Mouse (Mus musculus) limb, embryonic 11.5 days (tissue): ENCODE data around the gene Zmiz1. TPM values are rescaled to one million over a fixed set of nuclear protein-coding genes. Genes with fewer than 3 reads are reported as not detected.

Experiments
- ATAC-seq: fragments of 200-750 bp; cut with Nextera tagmentation; 2 replicates; pipeline ENCODE4 v1.8.0; 2017; ENCODE audit warnings: low read depth; ENCODE audit not compliant: insufficient number of reproducible peaks, low FRiP score, low TSS enrichment
- DNase-seq: peaks from one replicate; pipeline ENCODE4 v3.0.0-alpha.2; 2015; ENCODE audit warnings: low spot score
- H3K27ac ChIP-seq: fragments of 300-500 bp; sonication (generic); replicated peaks from 2 replicates; pipeline ENCODE4 v1.5.1; 2014; ENCODE audit warnings: low read depth, mild to moderate bottlenecking, low read length
- H3K27me3 ChIP-seq: fragments of 300-500 bp; sonication (generic); 2 replicates; pipeline ENCODE4 v1.6.1; 2014; ENCODE audit warnings: mild to moderate bottlenecking, low read length, mixed read lengths; ENCODE audit not compliant: control insufficient read depth, insufficient read depth
- H3K36me3 ChIP-seq: fragments of 300-500 bp; sonication (generic); 2 replicates; pipeline ENCODE4 v1.6.1; 2014; ENCODE audit warnings: mild to moderate bottlenecking, low read length, moderate library complexity, mixed read lengths; ENCODE audit not compliant: control insufficient read depth, insufficient read depth
- H3K4me1 ChIP-seq: fragments of 300-500 bp; sonication (generic); 2 replicates; pipeline ENCODE4 v1.6.1; 2014; ENCODE audit warnings: low read length, mixed read lengths; ENCODE audit not compliant: control insufficient read depth, insufficient read depth
- H3K4me2 ChIP-seq: fragments of 300-500 bp; sonication (generic); 2 replicates; pipeline ENCODE4 v1.6.1; 2014; ENCODE audit warnings: low read depth, mild to moderate bottlenecking, moderate library complexity; ENCODE audit not compliant: severe bottlenecking
- H3K4me3 ChIP-seq: fragments of 300-500 bp; sonication (generic); 2 replicates; pipeline ENCODE4 v1.5.1; 2014; ENCODE audit warnings: low read depth, low read length
- H3K9ac ChIP-seq: fragments of 300-500 bp; sonication (generic); 2 replicates; pipeline ENCODE4 v1.6.1; 2014; ENCODE audit warnings: mild to moderate bottlenecking, low read length
- H3K9me3 ChIP-seq: fragments of 300-500 bp; sonication (generic); 2 replicates; pipeline ENCODE4 v1.6.1; 2016; ENCODE audit warnings: low read length; ENCODE audit not compliant: control insufficient read depth
- WGBS: fragments of 180-500 bp; shearing (Covaris S2); extraction: QIAGEN DNeasy Blood & Tissue Kit; methylation state at CpG from one replicate; pipeline ENCODE4 v1.1.7; 2014; 5-methylcytosine and 5-hydroxymethylcytosine counted together
- polyA plus RNA-seq: library from polyadenylated mRNA; unstranded; fragments of >200 nt; fragmentation: Nextera tagmentation; extraction: Ambion mirVana; gene quantifications from 2 replicates; pipeline ENCODE4 v1.2.1, GENCODE M21; 2014

Gene Zmiz1
- polyA plus RNA-seq, 1 experiment from 2014 or later: 59.0 TPM

DNA sequence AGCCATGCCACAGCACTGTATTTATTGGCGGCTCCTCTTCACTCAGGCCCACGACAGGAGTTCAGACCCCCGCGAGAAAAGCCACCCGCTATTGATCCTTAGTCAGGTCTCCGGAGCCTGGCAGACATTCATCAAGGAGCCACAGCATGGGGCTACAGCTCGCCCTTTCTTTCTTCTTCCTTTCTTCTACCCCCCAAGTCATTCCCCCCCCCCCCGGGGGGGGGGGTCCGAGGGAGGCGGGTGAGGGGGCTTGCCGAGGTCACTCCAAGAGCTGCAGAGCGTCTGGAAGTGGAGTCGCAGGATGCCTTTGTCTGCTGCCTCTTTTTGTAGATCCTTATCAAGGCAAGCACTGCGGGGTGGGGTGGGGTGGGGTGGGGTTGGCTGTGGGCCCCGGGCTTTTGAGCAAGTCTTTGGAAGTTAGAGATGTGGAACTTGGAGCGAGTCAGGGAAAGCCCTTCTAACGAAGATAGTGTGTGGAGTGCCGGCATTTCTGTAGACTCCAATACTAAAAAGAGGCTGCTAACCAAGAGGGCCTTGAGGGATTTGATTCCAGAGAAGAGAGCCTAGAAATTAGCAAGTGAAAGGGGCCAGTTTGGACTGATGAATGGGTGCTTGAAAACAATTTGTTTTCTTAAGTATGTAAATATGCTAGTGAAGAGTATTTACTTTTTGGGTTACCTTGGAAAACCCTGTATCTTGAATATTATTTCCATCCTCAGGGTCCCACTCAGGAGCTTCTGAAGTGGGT lies 145.6 kb downstream of the Zmiz1 start:
- ATAC-seq (no peak), DNase-seq (no peak)
- H3K4me1 ChIP-seq: peaks cover 58% of the 10 kb centered on the region
- H3K9ac ChIP-seq: no peak overlapping the region
- no peak overlapping the region for H3K27ac ChIP-seq
- H3K27me3 ChIP-seq: no peaks in the 10 kb centered on the region
- no peak overlapping the region for H3K4me3 ChIP-seq
- H3K36me3 ChIP-seq: no peaks in the 10 kb centered on the region
- 8% methylated on average over 18 of the region's 18 CpGs for WGBS
- H3K4me2 ChIP-seq: no peak overlapping the region
- H3K9me3 ChIP-seq: no peaks in the 10 kb centered on the region

DNA sequence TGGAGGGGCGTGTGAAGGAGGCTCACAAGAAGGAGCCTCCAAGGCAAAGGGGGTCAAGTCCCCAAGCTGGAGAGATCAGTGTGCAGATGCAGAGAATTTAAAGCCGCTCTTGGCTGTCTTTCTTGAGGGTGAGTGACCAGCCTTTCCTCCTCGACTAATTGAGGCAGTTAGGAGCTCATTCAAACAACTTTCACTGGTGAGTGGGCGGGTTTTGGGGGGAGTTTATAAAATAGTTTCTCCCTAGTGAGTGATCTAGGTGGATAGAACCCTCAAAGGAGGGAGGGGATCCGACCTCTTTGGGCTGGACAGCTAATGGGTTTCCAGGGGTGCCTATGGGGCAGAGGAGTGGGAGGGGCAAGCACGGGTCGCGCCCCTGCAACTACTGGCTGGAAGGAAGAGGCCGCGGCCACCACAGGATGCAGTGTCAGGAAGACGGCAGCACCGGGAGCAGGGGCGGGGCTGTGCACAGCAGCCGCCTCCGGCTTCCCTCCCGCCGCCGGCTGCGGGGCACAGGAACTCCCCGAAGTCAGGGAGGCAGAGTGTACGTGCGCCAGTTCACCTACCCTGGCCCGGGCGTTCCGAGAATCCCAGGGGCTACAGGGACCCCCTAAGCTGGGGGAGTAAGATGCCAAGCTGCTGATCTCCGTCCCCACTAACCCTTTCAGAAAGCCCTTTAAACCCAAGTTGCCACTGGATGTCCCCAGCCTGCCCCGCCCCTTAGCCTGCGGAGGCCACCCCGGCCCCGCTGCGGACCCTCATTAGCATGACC lies 147.6 kb downstream of the Zmiz1 start:
- peak; percentile 38 for ATAC-seq
- DNase-seq: peak; percentile 78
- peak overlapping the region; percentile 86 for H3K4me2 ChIP-seq
- peak overlapping the region; percentile 97 for H3K27ac ChIP-seq
- under 1% methylated on average over 31 of the region's 31 CpGs for WGBS
- H3K4me1 ChIP-seq: peaks cover 71% of the 10 kb centered on the region
- no peaks in the 10 kb centered on the region for H3K36me3 ChIP-seq
- H3K9ac ChIP-seq: peak overlapping the region; percentile 97
- H3K4me3 ChIP-seq: peak overlapping the region; percentile 73
- H3K9me3 ChIP-seq: no peaks in the 10 kb centered on the region
- H3K27me3 ChIP-seq: no peaks in the 10 kb centered on the region

DNA sequence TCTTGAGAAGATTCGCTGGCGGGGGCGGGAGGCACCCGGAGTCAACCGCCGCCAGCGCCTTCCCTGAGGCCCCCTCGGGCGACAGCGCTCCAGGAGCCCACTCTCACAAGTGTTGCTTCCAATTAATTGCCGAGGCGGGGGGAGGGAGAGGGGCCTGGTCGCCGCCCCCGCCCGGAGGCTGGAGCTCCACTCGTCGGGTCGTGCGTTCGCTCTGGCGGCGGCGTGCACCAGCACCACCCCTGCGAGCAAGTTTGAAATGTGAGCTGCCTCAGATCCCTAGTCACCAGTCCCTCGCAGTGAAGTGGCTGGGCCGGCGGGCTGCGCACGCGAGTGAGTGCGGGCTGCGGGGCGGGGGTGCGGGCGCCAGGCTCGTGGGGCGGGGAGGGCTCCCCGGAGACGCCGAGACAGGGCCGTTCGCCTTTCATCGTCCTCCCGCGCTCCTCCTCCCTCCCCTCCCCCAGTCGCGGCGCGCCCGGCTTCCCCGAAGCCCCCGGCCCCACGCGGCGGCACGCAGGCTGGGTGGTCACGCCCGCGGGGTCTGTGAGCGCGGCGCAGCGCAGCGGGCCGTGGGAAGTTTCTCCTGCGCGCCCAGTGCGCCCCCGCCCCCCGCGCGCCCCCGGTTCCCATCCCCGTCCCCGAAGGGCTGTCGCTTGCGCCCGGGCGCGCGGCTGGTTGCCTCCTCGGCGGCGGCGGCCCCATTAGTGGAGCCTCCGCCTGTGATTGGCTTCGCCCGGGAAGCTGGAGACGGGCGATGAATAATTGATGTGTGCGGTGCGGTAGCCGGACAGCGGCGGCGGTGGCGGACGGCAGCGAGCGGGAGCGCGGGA lies 148.4 kb downstream of the Zmiz1 start:
- peak; percentile 71; the same call in 1 of the 2 replicates for ATAC-seq
- peak; percentile 85 for DNase-seq
- H3K4me1 ChIP-seq: peaks cover 75% of the 10 kb centered on the region

DNA sequence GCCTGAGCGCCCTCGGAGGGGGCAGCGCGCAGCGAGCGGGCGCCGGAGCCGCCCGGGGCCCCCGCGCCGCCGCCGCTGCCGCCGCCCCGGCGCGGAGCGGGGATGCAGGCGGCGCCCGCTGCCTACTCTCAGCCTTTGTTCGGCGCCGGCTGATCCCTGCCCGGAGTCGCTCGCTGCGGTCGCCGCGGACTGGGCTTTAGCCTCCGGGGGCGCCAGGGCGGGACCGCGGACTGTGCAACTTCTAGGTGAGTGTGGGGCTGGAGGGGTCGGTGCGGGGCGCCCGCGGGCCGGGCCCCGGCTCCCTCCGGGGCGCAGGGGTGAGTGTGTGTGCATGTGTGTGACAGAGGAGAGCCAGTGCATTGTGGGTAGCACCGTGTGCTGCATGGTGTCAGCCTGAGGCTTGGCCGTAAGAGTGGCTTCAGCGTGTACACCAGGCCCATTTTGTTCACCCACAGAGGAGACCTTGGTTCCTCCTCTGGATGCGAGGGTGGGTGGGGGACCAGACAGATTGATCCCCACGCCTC lies 149.0 kb downstream of the Zmiz1 start:
- no peaks in the 10 kb centered on the region for H3K9me3 ChIP-seq
- peak overlapping the region; percentile 86 for H3K4me2 ChIP-seq
- WGBS: under 1% methylated on average over 51 of the region's 53 CpGs
- H3K9ac ChIP-seq: peak overlapping the region; percentile 97
- peak overlapping the region; percentile 97 for H3K27ac ChIP-seq
- no peaks in the 10 kb centered on the region for H3K27me3 ChIP-seq
- H3K4me3 ChIP-seq: peak overlapping the region; percentile 73
- peak; percentile 75 for DNase-seq
- peak; percentile 62; the same call in 1 of the 2 replicates for ATAC-seq
- peaks cover 70% of the 10 kb centered on the region for H3K4me1 ChIP-seq
- H3K36me3 ChIP-seq: no peaks in the 10 kb centered on the region

More for the DNA sequence above, 148.4 kb downstream of the Zmiz1 start:
- H3K27me3 ChIP-seq: no peaks in the 10 kb centered on the region
- H3K36me3 ChIP-seq: no peaks in the 10 kb centered on the region
- H3K4me3 ChIP-seq: peak overlapping the region; percentile 73
- peak overlapping the region; percentile 97 for H3K9ac ChIP-seq
- peak overlapping the region; percentile 97 for H3K27ac ChIP-seq
- under 1% methylated on average over 85 of the region's 103 CpGs for WGBS
- H3K9me3 ChIP-seq: no peaks in the 10 kb centered on the region
- peak overlapping the region; percentile 86 for H3K4me2 ChIP-seq

DNA sequence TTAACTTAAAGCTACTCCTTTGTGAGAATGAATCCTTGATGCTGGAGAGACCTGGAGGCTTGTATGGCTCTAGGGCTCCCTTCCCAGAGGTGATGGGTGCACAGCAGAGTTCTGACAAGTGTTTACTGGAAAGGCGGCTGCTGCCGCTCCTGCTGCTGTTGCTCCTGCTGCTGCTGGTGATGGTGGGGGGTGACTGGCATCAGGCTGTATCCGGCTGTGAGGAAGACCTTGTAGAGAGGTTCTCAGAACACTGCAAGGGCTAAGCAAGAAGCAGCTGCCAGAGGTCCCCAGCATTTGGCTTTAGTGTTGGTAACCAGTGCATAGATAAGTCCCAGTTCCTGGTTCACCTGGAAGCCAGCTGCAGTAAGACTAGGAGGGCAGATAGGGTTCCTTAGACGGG lies 149.6 kb downstream of the Zmiz1 start:
- Histone ChIP-seq H3K4me3 (peak overlapping the region; percentile 73), H3K27ac (peak overlapping the region; percentile 97), H3K9ac (peak overlapping the region; percentile 97; the same call in 1 of the 2 replicates), H3K27me3 (no peaks in the 10 kb centered on the region), H3K4me2 (peak overlapping the region; percentile 86), H3K36me3 (no peaks in the 10 kb centered on the region), H3K4me1 (peaks cover 65% of the 10 kb centered on the region), H3K9me3 (no peaks in the 10 kb centered on the region)
- WGBS: 9% methylated on average over 4 of the region's 4 CpGs
- DNase-seq: no peak
- ATAC-seq: no peak

DNA sequence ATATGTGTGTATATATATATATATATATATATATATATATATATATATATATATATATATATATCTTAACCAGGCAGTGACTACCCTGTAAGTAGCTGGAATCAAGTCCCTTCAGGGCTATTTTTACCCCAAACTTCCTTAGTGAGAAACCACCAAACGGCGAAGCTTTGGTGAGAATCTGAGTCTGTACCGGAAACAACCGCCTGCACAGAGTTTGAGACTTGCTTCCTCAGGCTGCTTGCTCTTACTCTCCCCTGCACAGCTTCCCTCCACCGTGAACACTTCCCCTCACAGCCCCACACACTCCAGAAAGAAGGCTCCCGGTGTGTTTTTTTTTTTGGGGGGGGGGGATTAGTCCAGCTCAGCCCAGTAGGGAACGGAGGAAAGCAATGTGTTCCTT lies 150.4 kb downstream of the Zmiz1 start:
- no peak for DNase-seq
- Histone ChIP-seq H3K4me2 (no peak overlapping the region), H3K27me3 (no peaks in the 10 kb centered on the region), H3K36me3 (no peaks in the 10 kb centered on the region), H3K4me3 (no peak overlapping the region), H3K4me1 (peaks cover 58% of the 10 kb centered on the region), H3K9me3 (no peaks in the 10 kb centered on the region), H3K27ac (no peak overlapping the region), H3K9ac (no peak overlapping the region)
- WGBS: 75% methylated on average over 7 of the region's 7 CpGs
- ATAC-seq: no peak

DNA sequence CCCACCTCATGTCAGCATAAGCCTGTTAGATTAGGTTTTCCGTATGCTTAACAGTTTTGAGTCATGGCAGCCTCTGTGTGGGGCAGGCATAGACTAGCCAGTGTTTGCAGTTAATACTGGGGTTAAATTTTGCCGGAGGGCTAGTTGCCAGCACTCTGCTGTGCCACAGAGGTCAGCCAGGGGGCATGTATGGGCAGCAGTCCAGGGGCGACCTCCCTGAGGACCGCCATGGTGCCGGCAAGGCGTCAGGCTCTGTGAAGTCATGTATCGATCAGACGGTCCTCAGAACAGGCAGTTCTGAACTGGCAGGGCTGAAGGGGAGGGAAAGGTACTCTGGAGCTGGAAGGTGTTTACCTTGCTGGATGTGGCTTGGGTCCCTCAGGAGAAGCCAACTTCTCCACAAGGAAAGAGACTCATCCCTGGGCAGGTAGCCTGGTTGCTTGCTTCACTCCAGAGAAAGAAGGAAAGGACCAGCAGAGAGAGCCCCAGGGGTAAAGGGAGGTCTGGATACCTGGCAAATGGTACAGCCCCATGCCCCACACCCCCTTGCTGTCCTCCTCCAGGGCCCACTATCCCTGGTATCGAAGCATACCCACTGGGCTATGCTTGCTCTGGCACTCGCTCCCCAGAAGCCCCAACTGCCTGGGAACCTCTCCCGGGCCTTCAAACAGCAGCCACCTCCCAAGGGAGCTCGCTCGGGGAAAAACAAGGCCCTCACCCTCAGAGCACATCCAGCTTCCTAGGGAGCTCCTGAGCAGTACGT lies 151.6 kb downstream of the Zmiz1 start:
- no peak for ATAC-seq
- H3K9ac ChIP-seq: no peak overlapping the region

More for the DNA sequence above, 151.6 kb downstream of the Zmiz1 start:
- 55% methylated on average over 14 of the region's 14 CpGs for WGBS
- Histone ChIP-seq H3K27ac (peak overlapping the region; percentile 15; the same call in 1 of the 2 replicates), H3K4me2 (no peak overlapping the region), H3K4me1 (peaks cover 53% of the 10 kb centered on the region), H3K4me3 (no peak overlapping the region), H3K36me3 (no peaks in the 10 kb centered on the region), H3K27me3 (no peaks in the 10 kb centered on the region), H3K9me3 (no peaks in the 10 kb centered on the region)
- no peak for DNase-seq
